Mouse (Mus musculus): ENCODE measurements around the gene Fah.
A peak's percentile ranks its signal among the peaks of the same experiment; 100 is the strongest.

Gene Fah

DNA sequence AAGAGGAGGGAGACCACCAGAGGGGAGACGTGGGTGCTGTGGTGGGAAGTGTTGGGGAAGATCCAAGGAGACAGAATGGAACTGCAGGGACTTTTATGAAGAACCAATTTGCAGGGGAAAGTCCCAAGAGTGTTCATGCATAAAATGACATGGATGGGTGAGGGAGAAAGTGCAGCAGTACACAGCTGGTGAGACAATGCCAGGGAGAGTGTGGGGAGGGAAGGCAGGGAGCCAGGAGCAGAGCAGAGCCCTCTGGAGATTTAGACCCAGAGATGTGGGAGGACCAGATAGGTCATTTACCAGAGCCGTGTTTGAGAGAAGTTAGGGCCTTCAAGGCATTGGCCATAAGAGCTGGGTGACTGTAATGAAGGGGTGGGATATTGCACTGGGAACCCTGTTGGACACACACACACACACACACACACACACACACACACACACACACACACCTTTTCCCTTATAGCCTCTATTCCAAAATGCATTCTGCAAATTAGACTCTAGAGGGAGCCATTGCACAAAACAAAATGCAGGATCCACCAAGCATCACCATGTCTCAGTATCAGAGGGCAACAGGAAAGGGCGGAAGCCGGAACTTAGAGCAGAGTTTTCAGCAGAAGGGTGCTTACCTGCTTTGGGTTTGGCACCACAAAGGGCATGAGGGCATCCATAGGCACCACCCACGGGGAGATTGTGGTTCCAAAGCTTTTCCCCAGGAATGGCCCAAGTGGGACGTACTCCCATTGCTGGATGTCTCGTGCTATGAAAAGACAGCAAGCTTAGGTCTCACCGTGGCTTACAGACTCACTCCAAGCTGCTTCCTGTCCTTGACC is 12.2 kb downstream of the Fah start:
- no peak for DNase-seq

DNA sequence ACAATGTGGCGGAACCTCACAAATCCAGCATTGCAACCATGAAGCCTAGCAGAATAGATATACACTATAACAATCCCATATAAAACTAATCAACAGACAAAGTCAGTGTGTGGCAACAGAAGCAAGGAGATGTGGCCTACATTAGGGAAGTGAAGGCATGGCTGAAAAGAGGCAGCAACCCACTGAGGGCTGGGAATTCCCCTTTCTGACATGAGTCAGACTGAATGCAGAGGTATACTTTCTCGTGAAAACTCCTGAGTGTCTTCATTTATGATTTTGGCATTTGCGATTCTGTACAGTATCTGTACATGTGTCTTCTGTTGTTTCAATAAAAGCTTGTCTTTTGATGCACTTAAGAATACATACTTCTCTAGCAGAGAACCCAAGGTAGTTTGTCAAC is 15.2 kb downstream of the Fah start:
- no peak for DNase-seq

- no peak for DNase-seq
Measured at GRCm38 (mm10) chr7:84590622-84591021, 15.9 kb downstream of the Fah start.

DNA sequence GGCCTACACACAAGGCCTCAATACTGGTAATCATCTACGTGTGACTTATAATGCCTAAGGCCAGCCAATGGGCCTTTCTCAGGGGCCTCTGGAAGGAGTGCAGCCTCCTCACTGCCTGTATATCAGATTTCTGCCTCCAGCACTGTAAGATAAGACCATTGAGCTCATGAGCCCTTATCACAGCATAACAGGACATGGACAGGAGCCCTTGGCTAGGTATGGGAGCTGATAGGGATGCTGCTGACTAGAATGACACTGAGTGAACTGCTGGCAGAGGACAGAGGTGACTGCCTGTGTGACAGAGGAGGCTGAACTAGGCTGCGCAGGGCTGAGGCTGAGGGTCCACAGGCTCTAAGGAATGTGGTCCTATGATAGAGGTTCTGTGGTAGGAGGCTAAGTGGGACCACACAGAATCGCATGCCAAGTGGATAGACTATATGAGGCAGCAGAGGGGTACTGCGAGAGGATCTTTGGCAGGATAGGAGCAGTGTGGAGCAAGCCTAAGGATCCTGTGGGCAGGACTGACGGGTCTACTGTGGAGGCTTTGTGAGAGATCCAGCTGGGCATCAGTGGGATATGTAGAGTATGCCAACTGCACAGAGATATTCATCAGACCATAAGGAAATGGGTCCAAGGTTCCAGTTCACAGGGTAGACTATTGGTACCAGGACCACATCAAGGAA is 19.3 kb downstream of the Fah start:
- no peak for DNase-seq

GRCm38 (mm10) chr7:84586360-84587100 is 20.0 kb downstream of the Fah start:
- no peak for DNase-seq

GRCm38 (mm10) chr7:84585086-84585485 is 21.4 kb downstream of the Fah start:
- DNase-seq, result no peak

DNA sequence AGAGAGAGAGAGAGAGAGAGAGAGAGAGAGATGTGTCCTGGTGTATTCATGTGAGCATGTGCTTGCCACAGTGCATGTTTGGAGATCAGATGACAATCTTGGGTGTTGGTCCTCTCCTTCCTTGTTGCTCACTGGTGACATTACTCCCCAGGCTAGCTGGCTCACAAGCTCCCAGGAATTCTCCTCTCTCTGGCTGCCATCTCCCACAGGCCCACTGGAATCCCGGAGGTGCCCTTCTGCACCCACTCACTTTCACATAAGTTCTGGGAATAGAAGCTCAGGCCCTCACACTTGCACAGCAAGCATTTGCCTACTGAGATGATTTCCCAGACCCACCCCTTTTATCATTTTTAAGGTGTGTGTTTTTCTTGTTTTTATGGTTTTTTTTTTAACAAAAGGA is 26.8 kb downstream of the Fah start:
- no peak for DNase-seq

DNA sequence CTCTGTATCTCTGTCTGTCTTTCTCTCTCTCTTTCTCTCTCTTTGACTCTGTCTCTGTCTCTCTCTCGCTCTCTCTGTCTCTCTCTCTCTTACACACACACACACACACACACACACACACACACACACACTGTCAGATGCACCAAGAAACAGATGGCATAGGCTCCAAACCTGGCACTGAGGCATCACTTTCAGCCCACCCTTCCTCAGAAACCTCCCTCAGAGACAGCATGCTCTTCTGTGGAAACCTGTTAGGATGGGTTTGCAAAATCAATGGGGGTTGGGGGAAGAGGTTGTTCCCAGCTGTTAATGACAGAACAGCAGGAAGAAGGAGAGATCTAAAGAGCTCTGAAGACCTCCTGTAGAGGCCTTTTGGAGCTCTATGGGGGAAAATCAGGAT is 27.7 kb downstream of the Fah start:
- DNase-seq, result peak; percentile 45

- no peak for DNase-seq
Measured at GRCm38 (mm10) chr7:84577034-84577433, 29.5 kb downstream of the Fah start.

GRCm38 (mm10) chr7:84566200-84566599 is 40.3 kb downstream of the Fah start:
- no peak for DNase-seq

DNA sequence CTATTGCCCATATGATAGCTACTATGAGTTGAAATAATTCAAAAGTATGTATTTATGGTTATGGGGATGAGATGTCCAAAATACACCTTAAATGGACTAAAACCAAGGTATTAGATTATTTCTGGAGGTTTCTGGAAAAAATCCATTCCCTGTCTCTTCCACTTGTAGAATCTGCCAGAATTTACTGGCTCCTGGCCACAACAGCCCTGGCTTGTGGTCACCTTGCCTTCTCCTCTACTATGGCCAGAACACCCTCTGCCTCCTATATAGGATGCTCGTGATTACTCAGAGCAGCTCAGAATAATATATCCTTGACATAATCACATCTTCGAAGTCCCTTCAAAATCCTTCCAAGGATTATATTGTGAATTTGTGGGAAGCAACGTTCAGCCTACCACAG is 42.3 kb downstream of the Fah start:
- no peak for DNase-seq

DNA sequence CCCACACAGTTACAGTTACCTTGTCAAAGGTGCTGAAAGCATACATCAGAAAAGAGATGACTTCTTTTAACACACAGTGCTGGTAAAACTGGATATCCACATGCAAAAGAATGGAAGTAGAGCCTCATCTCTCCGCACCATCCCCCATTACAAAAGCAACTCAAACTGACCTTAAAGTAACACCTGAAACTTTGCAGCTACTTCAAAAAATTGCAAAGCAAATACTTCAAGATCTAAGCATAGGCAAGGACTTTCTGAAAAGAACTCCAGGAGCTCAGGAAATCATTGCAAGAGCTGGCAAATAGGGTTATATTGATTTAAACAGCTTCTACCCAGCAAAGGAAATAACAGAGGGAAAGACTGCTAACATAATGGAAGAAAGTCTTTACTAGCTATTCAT is 46.0 kb downstream of the Fah start:
- DNase-seq, result no peak

GRCm38 (mm10) chr7:84557332-84557731 is 49.2 kb downstream of the Fah start:
- no peak for DNase-seq

GRCm38 (mm10) chr7:84555294-84555693 is 51.2 kb downstream of the Fah start:
- DNase-seq, result no peak

- no peak for DNase-seq
Measured at GRCm38 (mm10) chr7:84551472-84551871, 55.0 kb downstream of the Fah start.

DNA sequence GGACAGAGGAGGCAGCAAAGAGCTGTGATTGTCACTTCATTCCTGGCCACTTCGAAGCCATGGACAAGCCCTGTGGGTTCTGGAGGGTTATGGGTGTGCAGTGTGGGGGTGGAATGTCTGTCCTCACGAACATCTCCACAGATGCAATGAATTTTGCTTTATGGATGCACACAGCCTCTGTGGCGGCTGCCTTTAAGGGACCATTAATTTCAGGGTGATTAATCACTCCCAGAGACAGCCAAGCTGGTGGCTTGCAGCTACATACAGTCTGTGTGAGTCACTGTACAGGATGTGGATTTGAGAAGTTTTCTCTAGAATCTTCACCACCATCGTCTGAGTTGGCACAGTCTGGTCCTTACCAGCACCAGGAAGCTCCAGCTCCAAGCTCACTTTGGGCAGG is 59.9 kb downstream of the Fah start:
- no peak for DNase-seq

- DNase-seq, result no peak
Measured at GRCm38 (mm10) chr7:84544946-84545345, 61.6 kb downstream of the Fah start.
